Mouse (Mus musculus): ENCODE data around the gene Fam126a. TPM values are rescaled to one million over a fixed set of nuclear protein-coding genes. Genes with fewer than 3 reads are reported as not detected.

The Fam126a gene
- total RNA-seq, 2 experiments from 2014 or later = 48.4 to 50.7 TPM

- DNase-seq = no peak
Measured at GRCm38 (mm10) chr5:24040601-24041000, 10.1 kb upstream of the Fam126a start.

GRCm38 (mm10) chr5:24039423-24039822 is 8.9 kb upstream of the Fam126a start:
- no peak for DNase-seq

- no peak for DNase-seq
Measured at GRCm38 (mm10) chr5:24038819-24039218, 8.3 kb upstream of the Fam126a start.

- no peak for DNase-seq
Measured at GRCm38 (mm10) chr5:24038190-24038589, 7.7 kb upstream of the Fam126a start.

- peak; percentile 34 for DNase-seq
Measured at GRCm38 (mm10) chr5:24036731-24037130, 6.2 kb upstream of the Fam126a start.

DNA sequence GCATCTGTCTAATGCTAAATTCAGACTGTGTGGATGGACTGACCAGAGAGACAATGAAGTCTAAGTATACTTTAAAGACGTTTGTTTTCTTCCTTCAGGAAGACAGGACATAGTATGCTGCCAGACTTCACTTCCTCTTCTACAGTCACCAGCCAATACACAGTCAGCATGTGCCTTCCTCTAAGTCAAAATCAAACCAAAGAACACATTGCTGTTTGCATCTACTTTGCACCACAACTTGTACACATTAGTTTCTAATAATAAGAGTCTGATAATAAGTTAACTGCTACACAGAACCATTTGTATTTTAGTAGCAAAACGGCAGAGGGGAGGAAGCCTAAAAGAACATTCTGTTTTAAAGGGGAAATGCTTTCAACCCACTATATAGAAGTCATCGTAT is 4.5 kb upstream of the Fam126a start:
- no peak for DNase-seq

- DNase-seq = no peak
Measured at GRCm38 (mm10) chr5:24034091-24034490, 3.6 kb upstream of the Fam126a start.

- peak; percentile 51 for DNase-seq
Measured at GRCm38 (mm10) chr5:24029946-24030578, 428 bp downstream of the Fam126a start.

GRCm38 (mm10) chr5:24029331-24029771 is 1.1 kb downstream of the Fam126a start:
- DNase-seq = peak; percentile 68

- DNase-seq = no peak
Measured at GRCm38 (mm10) chr5:24024957-24025356, 5.5 kb downstream of the Fam126a start.

DNA sequence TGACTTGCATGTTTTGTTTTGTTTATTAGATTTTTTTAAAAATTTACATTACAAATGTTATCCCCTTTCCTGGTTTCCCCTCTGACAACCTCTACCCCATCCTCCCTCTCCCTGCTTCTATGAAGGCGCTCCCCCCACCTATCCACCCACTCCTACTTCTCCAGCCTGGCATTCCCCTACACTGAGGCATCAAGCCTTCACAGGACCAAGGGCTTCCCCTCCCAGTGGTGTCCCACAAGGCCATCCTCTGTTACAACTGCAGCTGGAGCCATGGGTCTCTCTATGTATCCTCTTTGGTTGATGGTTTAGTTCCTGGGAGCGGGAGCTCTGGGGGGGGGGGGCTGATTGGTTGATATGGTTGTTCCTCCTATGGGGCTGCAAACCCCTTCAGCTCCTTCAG is 7.3 kb downstream of the Fam126a start:
- DNase-seq = no peak

DNA sequence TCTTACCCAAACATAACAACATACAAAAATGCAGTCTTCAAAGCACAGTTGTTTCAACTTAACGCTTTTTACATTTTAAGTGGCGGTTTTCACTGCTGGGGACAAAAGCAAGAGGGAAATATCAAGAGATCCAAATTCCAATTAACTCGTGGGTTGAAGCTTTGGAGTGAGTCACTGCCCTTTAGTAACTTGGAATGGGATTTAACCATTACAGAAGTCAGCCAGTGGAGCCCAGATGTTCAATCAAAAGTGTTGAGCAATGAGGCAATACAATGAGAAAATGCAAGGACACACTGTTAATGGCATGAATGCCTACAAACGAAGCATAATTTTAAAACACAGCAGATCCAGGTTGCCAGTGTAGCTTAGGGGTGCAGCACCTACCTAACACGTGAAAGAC is 8.8 kb downstream of the Fam126a start:
- DNase-seq = no peak

- no peak for DNase-seq
Measured at GRCm38 (mm10) chr5:24020380-24020779, 10.1 kb downstream of the Fam126a start.

- no peak for DNase-seq
Measured at GRCm38 (mm10) chr5:24019341-24020185, 10.9 kb downstream of the Fam126a start.

DNA sequence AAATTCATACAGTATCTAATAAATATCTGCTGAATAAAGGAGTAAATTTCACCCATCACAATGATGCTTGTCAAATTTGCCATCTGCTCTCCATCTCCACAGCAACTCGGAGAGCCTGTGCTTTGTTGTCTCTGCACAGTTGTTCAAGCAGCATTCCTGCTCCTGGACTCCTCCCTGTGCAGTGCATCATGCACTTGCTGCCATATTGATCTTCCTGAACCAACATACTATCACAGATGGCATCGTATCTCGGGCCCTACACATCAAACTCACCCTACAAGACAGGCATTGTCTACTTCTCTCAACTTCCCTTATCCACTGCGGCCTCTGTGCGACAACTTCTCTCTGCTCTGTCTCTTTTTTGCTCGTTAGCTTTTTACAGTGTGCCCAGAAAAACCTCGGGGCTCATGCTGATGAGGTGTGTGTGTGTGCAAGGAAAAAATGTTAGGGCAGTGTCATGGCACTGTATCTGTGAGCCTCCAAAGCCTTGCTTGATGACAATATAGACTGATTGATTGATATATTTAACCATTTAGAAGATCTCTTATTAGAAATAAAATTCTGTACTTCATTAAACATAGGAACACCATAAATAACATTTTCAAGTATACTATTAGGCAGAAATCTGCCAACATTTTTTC is 11.7 kb downstream of the Fam126a start:
- no peak for DNase-seq

GRCm38 (mm10) chr5:24016912-24017311 is 13.6 kb downstream of the Fam126a start:
- no peak for DNase-seq

DNA sequence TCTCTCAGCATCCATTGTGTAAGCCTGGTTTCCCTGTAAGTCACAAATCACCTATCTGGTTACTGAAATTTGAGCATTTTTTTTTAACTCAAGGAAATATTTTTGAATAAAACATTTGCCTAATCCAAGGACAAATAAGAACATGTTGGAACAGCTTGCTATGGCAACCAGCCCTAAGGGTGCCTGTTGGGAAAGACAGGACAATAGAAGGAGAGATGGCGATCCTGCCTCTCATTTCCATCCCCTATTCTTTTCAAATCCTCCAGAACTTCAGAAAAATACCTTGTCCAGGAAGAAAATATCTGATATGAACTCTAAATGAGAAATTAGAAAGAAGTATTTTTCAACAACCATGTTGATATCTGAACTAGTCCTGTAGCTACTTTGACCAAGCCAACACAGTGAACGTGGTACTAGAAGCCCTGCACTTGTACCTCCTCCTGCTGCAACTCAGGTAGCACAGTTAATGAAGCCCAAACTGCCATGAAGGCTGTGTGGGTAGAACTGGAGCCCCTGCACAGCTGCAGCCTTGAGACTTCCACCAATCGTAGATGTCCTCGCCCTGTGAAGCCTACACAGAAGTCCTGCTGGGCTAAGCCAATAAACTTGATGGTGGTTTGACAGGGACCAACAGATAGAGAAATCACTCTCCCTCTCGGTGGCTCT is 17.0 kb downstream of the Fam126a start:
- no peak for DNase-seq

- DNase-seq = no peak
Measured at GRCm38 (mm10) chr5:23999083-23999671, 31.3 kb downstream of the Fam126a start.

DNA sequence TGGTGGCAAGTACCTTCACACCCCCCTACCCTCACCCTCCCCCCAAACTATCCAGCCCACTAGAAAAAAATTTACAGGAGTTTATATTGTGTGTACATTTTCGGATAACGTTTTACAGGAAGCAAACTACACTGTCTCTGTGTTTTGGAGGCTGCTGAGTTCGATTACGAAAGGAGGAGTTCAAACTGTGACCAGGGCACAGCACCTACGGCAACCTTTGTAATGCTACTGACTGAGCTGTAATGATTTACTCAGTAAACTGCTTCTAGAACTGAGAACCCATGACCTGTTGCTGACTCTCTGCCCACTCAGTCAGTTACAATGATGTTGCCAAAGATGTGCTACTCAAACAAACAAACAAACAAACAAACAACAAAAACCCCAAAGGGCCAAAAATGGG is 34.5 kb downstream of the Fam126a start:
- no peak for DNase-seq

DNA sequence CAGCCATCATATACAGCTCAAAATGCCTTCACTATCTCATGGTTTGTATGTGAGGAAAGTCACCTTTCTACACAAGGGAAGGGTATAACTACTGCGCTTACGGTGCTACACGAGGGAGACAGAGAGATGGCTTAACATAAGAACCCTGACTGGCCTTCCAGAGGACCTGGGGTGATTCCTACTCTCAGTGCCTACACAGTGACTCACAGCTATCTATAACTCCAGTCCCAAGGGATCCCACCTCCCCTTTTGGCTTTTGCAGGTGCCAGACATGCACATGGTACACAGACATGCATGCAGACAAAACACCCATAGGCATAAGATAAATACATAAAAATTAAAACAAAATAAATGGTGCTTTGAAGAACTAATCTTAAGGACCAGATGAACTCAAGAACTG is 35.6 kb downstream of the Fam126a start:
- DNase-seq = no peak

DNA sequence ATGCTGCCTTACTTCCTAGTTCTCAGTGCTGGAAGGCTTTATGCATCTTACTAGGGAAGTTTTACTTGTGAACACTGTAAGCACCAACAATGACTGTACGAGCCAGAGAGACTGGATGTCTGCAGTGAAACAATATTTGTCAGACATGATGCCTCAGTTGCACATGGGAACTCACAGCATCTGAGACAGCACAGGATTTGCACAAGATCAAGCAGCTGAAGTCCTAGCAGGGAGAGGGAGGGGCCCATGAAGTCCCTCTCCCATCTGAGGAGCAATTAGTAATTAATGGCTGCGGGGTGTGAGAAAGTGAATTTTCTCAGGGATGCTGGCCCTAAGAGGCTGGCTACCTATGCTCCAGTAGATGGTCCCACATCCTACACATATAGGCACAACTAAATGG is 36.3 kb downstream of the Fam126a start:
- no peak for DNase-seq

GRCm38 (mm10) chr5:23993553-23993894 is 37.0 kb downstream of the Fam126a start:
- DNase-seq = no peak

All from adrenal gland, postnatal 10 days (tissue).